Mouse (Mus musculus): Measurements from ENCODE around the gene Ptov1.

Ptov1 gene
- long read RNA-seq, experiment 1, transcript Ptov1-201 (12 exons, 1,883 nt): major isoform, 48 of 239 reads
- long read RNA-seq, experiment 1, partial matches to known transcripts: 14 of 239 reads
- long read RNA-seq, experiment 1, other reads (novel, unspliced or antisense): 177 of 239 reads
- long read RNA-seq, experiment 2, transcript Ptov1-201 (12 exons, 1,883 nt): major isoform, 59 of 318 reads
- long read RNA-seq, experiment 2, partial matches to known transcripts: 14 of 318 reads
- long read RNA-seq, experiment 2, other reads (novel, unspliced or antisense): 244 of 318 reads

- intact Hi-C loops (cut with DNase I): no loop called here
These were observed at the start of gene Ptov1 for GRCm38 (mm10) chr7:44869697-44870528. Ptov1 (minus strand) TSS chr7:44869788.

DNA sequence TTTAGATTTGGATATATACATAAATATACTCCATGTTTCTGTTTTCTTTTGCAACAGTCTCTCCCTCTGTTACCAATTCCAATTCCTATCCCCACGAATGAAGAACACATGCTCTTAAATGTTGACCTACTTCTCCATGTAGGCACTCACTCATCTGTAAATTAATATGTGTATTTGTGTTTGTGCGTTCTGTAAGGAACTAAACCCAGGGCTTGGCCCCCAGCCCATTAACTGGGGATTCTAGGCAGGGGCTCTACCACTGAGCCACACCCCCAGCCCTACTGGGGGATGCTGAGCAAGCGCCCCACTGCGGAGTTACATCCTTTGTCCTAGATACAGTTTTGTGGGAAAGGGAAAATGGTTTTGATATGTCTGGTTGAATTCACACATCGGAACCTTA, 49.5 kb upstream of the Ptov1 start:
- intact Hi-C loops (cut with DNase I): no loop called here

GRCm38 (mm10) chr7:44918219-44918618, 48.6 kb upstream of the Ptov1 start:
- intact Hi-C loops (cut with DNase I): no loop called here

DNA sequence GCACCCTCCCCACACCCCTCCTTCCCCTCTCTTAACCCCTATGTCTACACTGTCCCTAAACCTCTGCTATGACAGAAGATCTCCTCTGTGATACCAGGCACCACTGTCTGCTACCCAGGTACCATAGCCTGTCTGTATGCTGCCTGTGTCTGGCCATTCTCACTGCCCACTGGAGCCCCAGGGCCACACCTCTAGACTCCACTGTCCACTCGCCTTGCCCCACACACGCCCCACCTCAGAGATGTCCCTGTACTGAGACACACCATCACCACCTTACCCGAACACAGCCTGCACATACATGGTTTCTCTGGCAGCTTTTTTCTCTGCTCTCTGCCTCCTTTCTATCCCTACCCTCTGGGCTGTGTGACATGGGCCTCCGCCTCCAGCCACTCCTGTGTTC, 47.3 kb upstream of the Ptov1 start:
- intact Hi-C loops (cut with DNase I): no loop called here

DNA sequence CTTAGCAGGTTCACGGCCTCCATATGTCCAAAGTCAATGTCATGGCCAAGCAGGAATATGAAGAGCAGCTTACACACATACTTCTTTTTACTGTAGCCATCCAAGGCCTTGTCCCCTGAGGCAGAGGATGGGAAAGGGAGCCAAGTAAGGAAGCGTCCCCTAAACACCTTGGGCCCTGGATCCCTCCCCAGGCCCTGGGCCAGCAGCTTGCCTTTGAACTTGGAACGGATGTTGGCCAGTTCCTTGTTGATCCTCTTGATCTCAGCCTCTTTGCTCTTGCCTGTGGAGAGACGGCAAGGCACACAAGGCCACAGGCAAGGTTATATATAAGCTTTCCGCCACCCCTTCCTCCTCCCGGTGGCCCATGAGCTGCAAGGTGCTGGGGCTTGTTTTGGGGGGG, 46.6 kb upstream of the Ptov1 start:
- intact Hi-C loops (cut with DNase I): no loop called here

DNA sequence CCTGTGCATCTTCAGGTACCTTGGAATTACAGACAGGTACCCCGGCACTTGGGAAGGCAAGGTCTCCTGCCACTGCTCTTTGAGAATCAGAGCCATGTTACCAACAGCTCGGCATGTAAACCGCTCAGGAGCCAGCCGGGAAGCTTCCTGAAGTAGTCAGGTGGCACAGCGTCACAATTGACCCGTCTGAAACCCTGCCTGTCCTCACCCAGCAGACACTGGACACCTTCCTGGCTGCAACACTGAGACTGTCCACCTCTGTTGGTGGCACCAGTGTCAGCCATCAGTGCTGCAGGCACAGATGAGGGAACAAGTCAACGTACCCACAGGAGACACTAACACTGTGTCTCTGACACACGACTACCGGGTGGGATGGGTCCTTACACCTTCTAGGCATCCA, 45.7 kb upstream of the Ptov1 start:
- intact Hi-C loops (cut with DNase I): no loop called here

- intact Hi-C loops (cut with DNase I): no loop called here
These were observed 44.8 kb upstream of the Ptov1 start for GRCm38 (mm10) chr7:44914396-44914795.

GRCm38 (mm10) chr7:44908706-44909476, 39.3 kb upstream of the Ptov1 start:
- intact Hi-C loops (cut with DNase I): loop anchor here (10.0 kb wide), 1 partner anchor 46 kb away; no protein-coding TSS in a partner anchor

- intact Hi-C loops (cut with DNase I): loop anchor here (10.0 kb wide), 1 partner anchor 49 kb away; no protein-coding TSS in a partner anchor
These were observed 35.8 kb upstream of the Ptov1 start for GRCm38 (mm10) chr7:44905430-44905829.

DNA sequence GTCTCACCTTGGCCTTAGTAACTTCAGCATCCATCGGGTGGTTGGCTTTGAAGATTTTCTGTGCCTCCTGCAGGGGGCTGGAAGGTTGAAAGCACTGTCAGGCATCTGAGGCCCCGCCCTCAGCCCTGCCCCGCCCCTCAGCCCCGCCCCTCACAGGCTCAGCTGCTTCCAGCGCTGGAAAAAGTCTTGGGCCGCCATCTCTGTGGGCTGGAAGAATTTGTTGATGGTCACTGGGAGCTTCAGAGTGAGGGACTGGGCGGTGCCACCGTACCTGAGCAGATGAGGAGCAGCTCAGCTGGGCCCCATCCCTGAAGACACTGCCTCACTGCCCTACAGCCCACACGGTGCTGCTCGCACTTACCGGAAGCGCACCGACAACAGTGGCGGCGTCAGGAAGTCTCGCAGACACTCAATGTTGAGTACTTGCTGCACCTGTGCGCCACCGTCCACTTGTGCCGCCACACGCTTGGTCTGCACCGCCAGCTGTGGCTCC, 31.7 kb upstream of the Ptov1 start:
- intact Hi-C loops (cut with DNase I): loop anchor here (10.0 kb wide), 1 partner anchor 54 kb away; no protein-coding TSS in a partner anchor

DNA sequence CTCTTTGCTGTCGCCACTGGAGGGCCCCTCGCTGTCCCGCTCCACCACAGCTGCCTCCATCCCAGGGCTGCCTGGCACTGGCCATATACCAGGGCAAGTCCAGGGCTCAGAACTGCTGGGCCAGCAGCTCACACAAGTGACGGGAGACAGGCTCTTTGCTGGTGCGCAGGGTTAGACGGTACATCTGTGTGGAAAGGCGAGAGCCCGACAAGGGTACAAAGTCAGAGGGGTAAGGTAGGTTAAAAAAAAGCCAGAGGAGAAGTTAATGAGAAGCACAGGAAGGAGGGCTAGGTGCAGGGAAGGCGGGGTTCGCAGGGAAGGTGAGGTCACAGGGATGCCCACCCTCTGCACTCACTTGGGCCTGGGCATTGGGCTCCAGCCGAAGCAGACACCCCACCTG, 31.0 kb upstream of the Ptov1 start:
- intact Hi-C loops (cut with DNase I): loop anchor here (10.0 kb wide), 1 partner anchor 54 kb away; no protein-coding TSS in a partner anchor

- intact Hi-C loops (cut with DNase I): no loop called here
These were observed 29.0 kb upstream of the Ptov1 start for GRCm38 (mm10) chr7:44898607-44899006.

GRCm38 (mm10) chr7:44896499-44896898, 26.9 kb upstream of the Ptov1 start:
- intact Hi-C loops (cut with DNase I): no loop called here

GRCm38 (mm10) chr7:44895593-44896434, 26.2 kb upstream of the Ptov1 start, which contains the start of gene Fuz:
Fuz (plus strand) TSS chr7:44896079.
- intact Hi-C loops (cut with DNase I): no loop called here

DNA sequence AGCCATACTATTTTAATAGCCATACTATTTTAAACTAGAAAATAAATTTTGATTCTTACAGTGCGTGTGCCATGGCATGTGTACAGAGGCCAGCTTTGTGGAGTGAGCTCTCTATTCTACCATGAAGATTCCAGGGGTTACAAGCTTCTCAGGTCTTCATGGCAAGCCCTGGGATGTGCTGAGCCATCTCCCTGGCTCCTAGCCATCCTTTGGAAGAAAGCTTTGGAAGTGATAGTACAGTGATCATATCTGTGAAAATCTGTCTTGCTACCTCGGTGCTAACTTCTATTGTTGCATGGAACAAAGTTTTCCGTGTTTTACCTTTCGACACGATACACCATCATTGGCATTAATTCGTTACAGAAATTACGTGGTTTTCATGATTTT, 25.6 kb upstream of the Ptov1 start:
- intact Hi-C loops (cut with DNase I): no loop called here

DNA sequence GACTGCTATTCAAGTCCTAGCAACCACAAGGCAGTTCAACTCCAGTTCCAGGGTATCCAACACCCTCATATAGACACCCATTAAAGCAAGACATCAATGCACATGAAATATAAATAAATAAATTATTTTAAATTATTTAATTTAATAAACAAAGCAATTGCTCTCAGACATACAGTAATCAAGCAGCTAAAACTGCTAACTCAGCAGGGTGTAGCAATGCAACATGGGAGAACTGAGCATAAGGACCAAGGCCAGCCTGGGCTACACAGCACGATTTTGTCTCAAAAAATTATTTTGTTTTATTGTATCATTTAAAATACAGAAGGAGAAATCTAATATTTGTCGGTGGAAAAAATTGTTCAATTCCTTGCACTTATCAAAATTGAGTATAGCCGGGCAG, 24.6 kb upstream of the Ptov1 start:
- intact Hi-C loops (cut with DNase I): loop anchor here (5.0 kb wide), 1 partner anchor 37 kb away; the partner anchor contains the start of gene Pnkp

GRCm38 (mm10) chr7:44893197-44893596, 23.6 kb upstream of the Ptov1 start:
- intact Hi-C loops (cut with DNase I): loop anchor here (5.0 kb wide), 1 partner anchor 36 kb away; the partner anchor contains the start of gene Pnkp

- intact Hi-C loops (cut with DNase I): loop anchor here (5.0 kb wide), 1 partner anchor 35 kb away; the partner anchor contains the start of gene Pnkp
These were observed 22.8 kb upstream of the Ptov1 start, which contains the start of gene Med25 for GRCm38 (mm10) chr7:44892276-44892921. Med25 (minus strand) TSS chr7:44892712.

GRCm38 (mm10) chr7:44891611-44892010, 22.0 kb upstream of the Ptov1 start:
- intact Hi-C loops (cut with DNase I): loop anchor here (5.0 kb wide), 1 partner anchor 34 kb away; the partner anchor contains the start of gene Pnkp

All from adrenal gland (tissue).